In the genomic region with DNA sequence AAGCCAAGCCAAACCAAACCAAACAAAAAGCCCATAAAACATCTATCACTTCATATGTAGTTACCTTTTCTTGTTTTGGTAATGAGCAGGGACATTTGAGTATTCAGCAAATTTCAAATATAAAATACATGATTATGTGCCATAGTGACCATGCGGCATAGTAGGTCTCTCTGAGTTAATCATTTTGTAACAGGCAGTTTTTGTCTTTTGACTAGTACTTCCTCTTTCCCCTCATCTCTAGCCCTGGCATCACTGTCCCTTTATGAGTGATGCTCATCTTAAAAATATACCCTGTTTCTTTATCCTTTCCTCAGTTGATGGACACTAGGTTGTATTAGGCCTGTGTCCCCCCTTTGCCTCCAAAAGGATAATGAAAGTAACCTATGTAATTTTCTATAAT, we compare ENCODE assay signal across 21 mouse cellular contexts. TPM values are rescaled to one million over a fixed set of nuclear protein-coding genes. Genes with fewer than 3 reads are reported as not detected.
DNase-seq lines count a peak whose midpoint lies in the region; TF ChIP-seq lines count a peak whose summit lies in the region.
"Had no signal": no experiment of that assay in that cellular context is flagged by ENCODE, and none has a peak within 500 bp of the region (broad histone marks: within the 10 kb centered on the region; RNA-seq: fewer than 3 reads in every experiment).

No protein-coding gene starts in this region.

- H3K9me3 ChIP-seq in MEL (replicated peaks; ENCODE audit: insufficient read depth, low read length): no peaks in the 10 kb centered on the region
- H3K9me3 ChIP-seq: embryonic facial prominence, embryonic 13.5 days; embryonic facial prominence, embryonic 15.5 days; forebrain, embryonic 10.5 days; forebrain, embryonic 13.5 days; forebrain, embryonic 15.5 days; G1E had no signal

- 0 out of 4 replicates have a peak, but pooled peaks cover 0 to 3% of the 10 kb centered on the region in 2 experiments for H3K4me1 ChIP-seq in MEL (ENCODE audit: control insufficient read depth in 1 of 2, insufficient read depth in 2 of 2, low read length in 2 of 2)

- peak; percentile 60 for DNase-seq in A20 (ENCODE audit: low read depth, low spot score)
- DNase-seq in MEL (ENCODE audit: low read depth, low spot score): peak; percentile 33
- peak; percentile 46 for DNase-seq in splenic B cell, adult 2 months (ENCODE audit: low read depth, low spot score)
- no peak for DNase-seq in gastrocnemius, postnatal 4 days (ENCODE audit: low spot score in 2 of 2)
- DNase-seq in layer of hippocampus, adult 9-10 months (ENCODE audit: low spot score): no peak
- DNase-seq: adrenal gland, adult 2 months; adrenal gland, postnatal 10 days; adrenal gland, postnatal 25 days; cerebellum, adult 11 months; cerebellum, adult 18-20 months; cerebellum, adult 8-10 months; cerebellum, postnatal 14 days; embryo, embryonic 11 days; forebrain, postnatal 0 days had no signal

- no peak overlapping the region for H3K27ac ChIP-seq in MEL (ENCODE audit: control insufficient read depth, low read depth, low read length)
- H3K27ac ChIP-seq: embryonic facial prominence, embryonic 13.5 days; embryonic facial prominence, embryonic 15.5 days; forebrain, embryonic 10.5 days; forebrain, embryonic 13.5 days; forebrain, embryonic 15.5 days had no signal

- no peak for TF ChIP-seq POLR2A in MEL (IDR thresholded peaks at IDR 0.05; ENCODE audit: control insufficient read depth in 1 of 2, insufficient read depth in 1 of 2, low read depth in 1 of 2, low read length in 2 of 2, poor library complexity in 1 of 2)

- TF ChIP-seq CTCF in MEL (IDR thresholded peaks at IDR 0.05 in 2 of 3, conservative IDR thresholded peaks at IDR 0.05 in 1 of 3; ENCODE audit: control insufficient read depth in 1 of 3, insufficient read depth in 1 of 3, low read depth in 2 of 3, low read length in 3 of 3, poor library complexity in 1 of 3, severe bottlenecking in 1 of 3): no peak

- no peak overlapping the region for H3K4me3 ChIP-seq in MEL (ENCODE audit: control insufficient read depth in 1 of 2, insufficient read depth in 1 of 2, low read depth in 2 of 2, low read length in 2 of 2)
- H3K4me3 ChIP-seq: embryonic facial prominence, embryonic 13.5 days; embryonic facial prominence, embryonic 15.5 days; erythroblast, embryonic 14.5 days; forebrain, embryonic 10.5 days; forebrain, embryonic 13.5 days; forebrain, embryonic 15.5 days had no signal

- no peaks in the 10 kb centered on the region; a peak in 1 of 4 replicates for H3K36me3 ChIP-seq in MEL (ENCODE audit: control insufficient read depth in 1 of 2, insufficient read depth in 2 of 2, low read length in 2 of 2)
- H3K36me3 ChIP-seq in splenic B cell, adult 2 months (ENCODE audit: control insufficient read depth, insufficient read depth, low read length, poor library complexity, severe bottlenecking): no peaks in the 10 kb centered on the region
- H3K36me3 ChIP-seq: embryonic facial prominence, embryonic 13.5 days; embryonic facial prominence, embryonic 15.5 days; forebrain, embryonic 10.5 days; forebrain, embryonic 15.5 days had no signal

- no peak for TF ChIP-seq RAD21 in MEL (IDR thresholded peaks at IDR 0.05; ENCODE audit: low read depth, low read length)

- no peaks in the 10 kb centered on the region for H3K27me3 ChIP-seq in MEL (ENCODE audit: control insufficient read depth in 1 of 2, insufficient read depth in 2 of 2, low read length in 2 of 2)
- H3K27me3 ChIP-seq in splenic B cell, adult 2 months (ENCODE audit: control insufficient read depth, insufficient read depth, low read length, poor library complexity, severe bottlenecking): no peaks in the 10 kb centered on the region
- H3K27me3 ChIP-seq: embryonic facial prominence, embryonic 13.5 days; embryonic facial prominence, embryonic 15.5 days; forebrain, embryonic 13.5 days; forebrain, embryonic 15.5 days had no signal

- no peaks in the 10 kb centered on the region for H3K79me2 ChIP-seq in MEL (ENCODE audit: control insufficient read depth, insufficient read depth, low read length, poor library complexity)

- H3K9ac ChIP-seq in MEL (ENCODE audit: control insufficient read depth, low read depth, low read length, poor library complexity, severe bottlenecking): no peak overlapping the region
- H3K9ac ChIP-seq: embryonic facial prominence, embryonic 13.5 days; embryonic facial prominence, embryonic 15.5 days; forebrain, embryonic 13.5 days; forebrain, embryonic 15.5 days; forebrain, postnatal 0 days had no signal

- no peak for TF ChIP-seq EP300 in MEL (IDR thresholded peaks at IDR 0.05; ENCODE audit: low read depth in 1 of 2, low read length in 2 of 2)

TF ChIP-seq in MEL, 35 proteins besides CTCF, POLR2A, EP300 and RAD21:
- TF ChIP-seq TBP (IDR thresholded peaks at IDR 0.05; ENCODE audit: low read depth, low read length) (no peak), TCF12 (IDR thresholded peaks at IDR 0.05; ENCODE audit: low read depth, low read length) (no peak), E2F4 (IDR thresholded peaks at IDR 0.05; ENCODE audit: borderline replicate concordance, low read depth, low read length) (no peak), POLR2AphosphoS5 (IDR thresholded peaks at IDR 0.05; ENCODE audit: borderline replicate concordance, low read depth, low read length) (no peak), MXI1 (IDR thresholded peaks at IDR 0.05; ENCODE audit: low read depth, low read length) (no peak), CHD2 (IDR thresholded peaks at IDR 0.05; ENCODE audit: low read length) (no peak), UBTF (IDR thresholded peaks at IDR 0.05; ENCODE audit: borderline replicate concordance, insufficient read depth, low read depth, low read length) (no peak)
TF ChIP-seq in MEL: peak in this region for 0.

RNA-seq across cellular contexts. Expression of gene Snx30, which starts 15.9 kb away (rescaled TPM):
- 4.1 and 4.2 TPM in 2 replicates for total RNA-seq in MEL (2012; rRNA removed)
- polyA plus RNA-seq in MEL (2012; ENCODE audit: insufficient read depth in 1 of 2, insufficient read length in 2 of 2, low read depth in 1 of 2, low replicate concordance in 2 of 2, missing spikeins in 1 of 2): 1 to 10 TPM in 1 of 2 experiments, not detected in 1; 8.6 TPM
- total RNA-seq in gastrocnemius, postnatal 4 days (2021): 10 to 100 TPM; 14.8 to 15.8 TPM

RNA-seq across cellular contexts. Expression of gene Inip, which starts 20.1 kb away (rescaled TPM):
- 40.8 and 50.3 TPM in 2 replicates for total RNA-seq in MEL (2012; rRNA removed)
- 10 to 100 TPM in 1 of 2 experiments, not detected in 1; 42.4 TPM for polyA plus RNA-seq in MEL (2012; ENCODE audit: insufficient read depth in 1 of 2, insufficient read length in 2 of 2, low read depth in 1 of 2, low replicate concordance in 2 of 2, missing spikeins in 1 of 2)
- total RNA-seq in gastrocnemius, postnatal 4 days (2021): 1 to 10 TPM; 7.5 to 9.3 TPM

Comparison
In these comparisons a context has a peak if more than half of its experiments do, and no peak if none do; other contexts are left out.
1. DNase-seq: peak in A20 (single experiment), MEL (single experiment) and splenic B cell, adult 2 months (single experiment); none in gastrocnemius, postnatal 4 days (0 of 2) and layer of hippocampus, adult 9-10 months (single experiment).